In the genomic region with DNA sequence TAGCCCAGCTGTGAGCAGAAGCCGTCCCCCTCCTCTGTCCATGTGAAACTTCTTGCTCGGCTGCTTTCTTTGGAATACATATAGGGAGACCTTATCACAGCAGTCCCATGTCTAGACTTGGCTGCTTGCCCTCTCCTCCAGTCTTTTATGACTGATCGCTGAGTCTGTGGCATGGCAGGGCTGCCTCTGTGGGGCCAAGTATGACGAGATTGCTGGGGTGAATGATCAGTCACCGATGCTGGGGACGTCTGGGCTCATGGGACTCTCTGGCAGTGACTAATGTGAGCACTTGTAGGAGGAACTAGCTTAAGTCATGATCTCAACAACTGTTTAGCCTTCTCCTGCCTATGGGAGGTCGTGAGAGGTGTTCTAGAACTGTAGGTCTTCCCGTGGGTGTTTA, we compare ENCODE assay signal across 8 mouse cellular contexts. TPM values are rescaled to one million over a fixed set of nuclear protein-coding genes. Genes with fewer than 3 reads are reported as not detected.
DNase-seq lines count a peak whose midpoint lies in the region; ATAC-seq and TF ChIP-seq lines count a peak whose summit lies in the region.

No protein-coding gene starts in this region.

- peaks cover 4% of the 10 kb centered on the region for H3K4me1 ChIP-seq in testis, adult 2 months (ENCODE audit: control insufficient read depth, insufficient read depth, low read length)
- H3K4me1 ChIP-seq in heart, embryonic 12.5 days (replicated peaks), result peaks cover 98% of the 10 kb centered on the region
- H3K4me1 ChIP-seq in stomach, embryonic 16.5 days (ENCODE audit: control insufficient read depth, insufficient read depth, low read length), result peaks cover 80% of the 10 kb centered on the region
- no peaks in the 10 kb centered on the region; the same call in 1 of the 2 replicates for H3K4me1 ChIP-seq in forebrain, embryonic 16.5 days (replicated peaks; ENCODE audit: control insufficient read depth, insufficient read depth, low read length)

- no peaks in the 10 kb centered on the region for H3K27me3 ChIP-seq in testis, adult 2 months (ENCODE audit: control insufficient read depth, insufficient read depth, low read length)
- no peaks in the 10 kb centered on the region for H3K27me3 ChIP-seq in heart, embryonic 12.5 days (replicated peaks)
- H3K27me3 ChIP-seq in stomach, embryonic 16.5 days (ENCODE audit: control insufficient read depth, insufficient read depth, low read length), result no peaks in the 10 kb centered on the region
- H3K27me3 ChIP-seq in forebrain, embryonic 16.5 days (replicated peaks; ENCODE audit: control insufficient read depth, insufficient read depth, low read length), result 0 out of 2 replicates have a peak, but pooled peaks cover 3% of the 10 kb centered on the region

- no peaks in the 10 kb centered on the region for H3K9me3 ChIP-seq in heart, embryonic 12.5 days (replicated peaks)
- no peaks in the 10 kb centered on the region for H3K9me3 ChIP-seq in stomach, embryonic 16.5 days (replicated peaks; ENCODE audit: control insufficient read depth, low read length)
- no peaks in the 10 kb centered on the region for H3K9me3 ChIP-seq in forebrain, embryonic 16.5 days (ENCODE audit: control insufficient read depth, low read length)

- peak overlapping the region; percentile 24; the same call in 1 of the 2 replicates for H3K4me2 ChIP-seq in heart, embryonic 12.5 days
- no peak overlapping the region for H3K4me2 ChIP-seq in stomach, embryonic 16.5 days (ENCODE audit: low read depth, low read length)
- no peak overlapping the region for H3K4me2 ChIP-seq in forebrain, embryonic 16.5 days (ENCODE audit: low read length)

- H3K9ac ChIP-seq in heart, embryonic 12.5 days, result no peak overlapping the region
- H3K9ac ChIP-seq in stomach, embryonic 16.5 days (ENCODE audit: low read length), result no peak overlapping the region
- H3K9ac ChIP-seq in forebrain, embryonic 16.5 days (replicated peaks; ENCODE audit: low read depth, low read length), result no peak overlapping the region

- H3K27ac ChIP-seq in testis, adult 2 months (ENCODE audit: control insufficient read depth, insufficient read depth, low read depth, low read length), result peak overlapping the region; percentile 66
- peak overlapping the region; percentile 87 for H3K27ac ChIP-seq in heart, embryonic 12.5 days (ENCODE audit: poor library complexity, severe bottlenecking)
- H3K27ac ChIP-seq in stomach, embryonic 16.5 days (ENCODE audit: low read length), result peak overlapping the region; percentile 88
- no peak overlapping the region for H3K27ac ChIP-seq in forebrain, embryonic 16.5 days (ENCODE audit: low read length)

- no peak for TF ChIP-seq CTCF in testis, adult 2 months (IDR thresholded peaks at IDR 0.05; ENCODE audit: control insufficient read depth, insufficient read depth, insufficient replicate concordance, low read depth, low read length)

- no peak for TF ChIP-seq POLR2A in testis, adult 2 months (IDR thresholded peaks at IDR 0.05; ENCODE audit: control insufficient read depth, low read depth, low read length)

- DNase-seq in testis, postnatal 10 days (ENCODE audit: low spot score), result no peak
- DNase-seq in kidney, postnatal 36 days, result peak; percentile 63 to 66
- DNase-seq in layer of hippocampus, postnatal 14 days (ENCODE audit: low spot score in 2 of 2), result no peak
- no peak for DNase-seq in neural tube, embryonic 10.5 days (ENCODE audit: extremely low spot score, low spot score)

- 20% methylated on average over 8 of the region's 8 CpGs for WGBS in heart, embryonic 12.5 days
- 21% methylated on average over 8 of the region's 8 CpGs for WGBS in stomach, embryonic 16.5 days
- 77% methylated on average over 8 of the region's 8 CpGs for WGBS in forebrain, embryonic 16.5 days

- peak; percentile 78 for ATAC-seq in heart, embryonic 12.5 days (ENCODE audit: insufficient number of reproducible peaks, low FRiP score)
- ATAC-seq in stomach, embryonic 16.5 days (ENCODE audit: insufficient read depth, low FRiP score), result peak; percentile 68
- ATAC-seq in forebrain, embryonic 16.5 days, result no peak

- no peak overlapping the region for H3K4me3 ChIP-seq in testis, adult 2 months (ENCODE audit: control insufficient read depth, low read depth, low read length)
- H3K4me3 ChIP-seq in heart, embryonic 12.5 days, result no peak overlapping the region
- no peak overlapping the region for H3K4me3 ChIP-seq in stomach, embryonic 16.5 days (replicated peaks; ENCODE audit: low read length)
- H3K4me3 ChIP-seq in forebrain, embryonic 16.5 days (replicated peaks; ENCODE audit: low read length), result no peak overlapping the region

- no peaks in the 10 kb centered on the region for H3K36me3 ChIP-seq in testis, adult 2 months (ENCODE audit: control insufficient read depth, insufficient read depth, low read length)
- H3K36me3 ChIP-seq in heart, embryonic 12.5 days, result no peaks in the 10 kb centered on the region
- H3K36me3 ChIP-seq in stomach, embryonic 16.5 days (ENCODE audit: control insufficient read depth, insufficient read depth, low read length), result no peaks in the 10 kb centered on the region
- no peaks in the 10 kb centered on the region for H3K36me3 ChIP-seq in forebrain, embryonic 16.5 days (ENCODE audit: control insufficient read depth, insufficient read depth)

RNA-seq across cellular contexts. Expression of a gene that starts 21.6 kb away (rescaled TPM):
- 2.2 and 2.7 TPM in 2 replicates for polyA plus RNA-seq in testis, adult 2 months (2012; rRNA removed)
- 8.2 and 10.3 TPM in 2 replicates for polyA plus RNA-seq in heart, embryonic 12.5 days (2016; fragmentation: Nextera tagmentation; extraction: Ambion mirVana)
- 10.2 and 11.6 TPM in 2 replicates for polyA plus RNA-seq in stomach, embryonic 16.5 days (2015; fragmentation: Nextera tagmentation; extraction: Ambion mirVana)
- total RNA-seq in layer of hippocampus, postnatal 14 days (2021), result 10 to 100 TPM; 16.1 to 18.6 TPM
- polyA plus RNA-seq in forebrain, embryonic 16.5 days (2015; fragmentation: Nextera tagmentation; extraction: Ambion mirVana), result 1.0 and 1.3 TPM in 2 replicates

Comparison
In these comparisons a context has a peak if more than half of its experiments do, and no peak if none do; other contexts are left out.
1. DNase-seq: peak in kidney, postnatal 36 days (2 of 2); none in testis, postnatal 10 days (single experiment), layer of hippocampus, postnatal 14 days (0 of 2) and neural tube, embryonic 10.5 days (single experiment).